Mouse (Mus musculus) lung, adult 2 months (tissue): ENCODE measurements around the gene Nr2f1. TPM values are rescaled to one million over a fixed set of nuclear protein-coding genes. Genes with fewer than 3 reads are reported as not detected.

ENCODE experiments used
- DNase-seq: peaks from one replicate; pipeline ENCODE4 v3.0.0; 2022
- H3K4me1 ChIP-seq: fragments of 200-500 bp; 2 replicates; pipeline ENCODE4 v1.6.1; 2011; ENCODE audit warnings: low read length; ENCODE audit not compliant: control insufficient read depth, insufficient read depth
- H3K4me3 ChIP-seq: fragments of 200-500 bp; replicated peaks from 2 replicates; pipeline ENCODE3; 2011; ENCODE audit warnings: low read depth, mild to moderate bottlenecking, control low read depth, low read length; ENCODE audit errors: extremely low read depth
- CTCF ChIP-seq: fragments of 200-500 bp; IDR thresholded peaks from 2 replicates; pipeline ENCODE4 v1.5.1; 2011; ENCODE audit warnings: mild to moderate bottlenecking, low read length, control low read depth; ENCODE audit not compliant: insufficient read depth
- POLR2A ChIP-seq: fragments of 200-500 bp; IDR thresholded peaks from 2 replicates; pipeline ENCODE4 v1.6.1; 2011; ENCODE audit warnings: low read depth, mild to moderate bottlenecking, control low read depth, low read length, borderline replicate concordance; ENCODE audit errors: extremely low read depth
- WGBS: fragments of 180-500 bp; shearing (Covaris S2); methylation state at CpG from one replicate; pipeline ENCODE4 v1.1.7; 2018; 5-methylcytosine and 5-hydroxymethylcytosine counted together
- polyA plus RNA-seq: library from polyadenylated mRNA; depleted of rRNA; stranded (reverse); fragments of >200 nt; gene quantifications from 2 replicates; pipeline ENCODE4 v1.2.3, GENCODE M21; 2012; rRNA removed

Nr2f1 gene
- polyA plus RNA-seq, 1 experiment, result 26.7 TPM

- H3K4me3 ChIP-seq, result no peak overlapping the region
- DNase-seq, result no peak
- 12% methylated on average over 17 of the region's 17 CpGs for WGBS
- TF ChIP-seq POLR2A (no peak), CTCF (no peak)
- H3K4me1 ChIP-seq, result no peaks in the 10 kb centered on the region; the same call in 1 of the 2 replicates
Observed at GRCm38 (mm10) chr13:78171984-78172636, 27.4 kb downstream of the Nr2f1 start.

- TF ChIP-seq CTCF (no peak), POLR2A (no peak)
- WGBS, result 5% methylated on average over 15 of the region's 15 CpGs
- no peaks in the 10 kb centered on the region; the same call in 1 of the 2 replicates for H3K4me1 ChIP-seq
- H3K4me3 ChIP-seq, result no peak overlapping the region
- no peak for DNase-seq
Observed at GRCm38 (mm10) chr13:78171320-78171719, 28.2 kb downstream of the Nr2f1 start.

- Histone ChIP-seq H3K4me1 (peaks cover 2% of the 10 kb centered on the region; the same call in 1 of the 2 replicates), H3K4me3 (no peak overlapping the region)
- 73% methylated on average over 4 of the region's 4 CpGs for WGBS
- TF ChIP-seq POLR2A (no peak), CTCF (no peak)
- no peak for DNase-seq
Observed at GRCm38 (mm10) chr13:78168166-78168565, 31.4 kb downstream of the Nr2f1 start.

GRCm38 (mm10) chr13:78164941-78165340, 34.6 kb downstream of the Nr2f1 start:
- TF ChIP-seq CTCF (no peak), POLR2A (no peak)
- no peak for DNase-seq
- peaks cover 2% of the 10 kb centered on the region; the same call in 1 of the 2 replicates for H3K4me1 ChIP-seq
- H3K4me3 ChIP-seq, result no peak overlapping the region

GRCm38 (mm10) chr13:78163087-78163958, 36.2 kb downstream of the Nr2f1 start:
- 1% methylated on average over 86 of the region's 86 CpGs for WGBS
- DNase-seq, result peak; percentile 59
- TF ChIP-seq CTCF (peak; percentile 15; the same call in 1 of the 2 replicates), POLR2A (no peak)
- Histone ChIP-seq H3K4me3 (peak overlapping the region; percentile 87), H3K4me1 (peaks cover 2% of the 10 kb centered on the region; the same call in 1 of the 2 replicates)

GRCm38 (mm10) chr13:78162149-78162548, 37.4 kb downstream of the Nr2f1 start:
- no peak for DNase-seq
- Histone ChIP-seq H3K4me1 (peaks cover 2% of the 10 kb centered on the region; the same call in 1 of the 2 replicates), H3K4me3 (no peak overlapping the region)
- WGBS, result 46% methylated on average over 2 of the region's 2 CpGs
- TF ChIP-seq POLR2A (no peak), CTCF (no peak)

- 90% methylated on average over 5 of the region's 5 CpGs for WGBS
- TF ChIP-seq CTCF (no peak), POLR2A (no peak)
- DNase-seq, result no peak
- Histone ChIP-seq H3K4me3 (no peak overlapping the region), H3K4me1 (no peaks in the 10 kb centered on the region)
Observed at GRCm38 (mm10) chr13:78157465-78157864, 42.1 kb downstream of the Nr2f1 start.

Other genes with a start within 250 kb of the Nr2f1 start
- gene Pou5f2, start 174.9 kb downstream of the Nr2f1 start, polyA plus RNA-seq, result 0.13 and 0.34 TPM in 2 replicates